Mouse (Mus musculus): ENCODE results near the gene Sept9.
A peak's percentile ranks its signal among the peaks of the same experiment; 100 is the strongest.
"Not testable (repeated sequence)": the region's sequence is repeated elsewhere in the genome, so short reads cannot be mapped to it uniquely, and the experiment has no call there.

Gene Sept9

DNA sequence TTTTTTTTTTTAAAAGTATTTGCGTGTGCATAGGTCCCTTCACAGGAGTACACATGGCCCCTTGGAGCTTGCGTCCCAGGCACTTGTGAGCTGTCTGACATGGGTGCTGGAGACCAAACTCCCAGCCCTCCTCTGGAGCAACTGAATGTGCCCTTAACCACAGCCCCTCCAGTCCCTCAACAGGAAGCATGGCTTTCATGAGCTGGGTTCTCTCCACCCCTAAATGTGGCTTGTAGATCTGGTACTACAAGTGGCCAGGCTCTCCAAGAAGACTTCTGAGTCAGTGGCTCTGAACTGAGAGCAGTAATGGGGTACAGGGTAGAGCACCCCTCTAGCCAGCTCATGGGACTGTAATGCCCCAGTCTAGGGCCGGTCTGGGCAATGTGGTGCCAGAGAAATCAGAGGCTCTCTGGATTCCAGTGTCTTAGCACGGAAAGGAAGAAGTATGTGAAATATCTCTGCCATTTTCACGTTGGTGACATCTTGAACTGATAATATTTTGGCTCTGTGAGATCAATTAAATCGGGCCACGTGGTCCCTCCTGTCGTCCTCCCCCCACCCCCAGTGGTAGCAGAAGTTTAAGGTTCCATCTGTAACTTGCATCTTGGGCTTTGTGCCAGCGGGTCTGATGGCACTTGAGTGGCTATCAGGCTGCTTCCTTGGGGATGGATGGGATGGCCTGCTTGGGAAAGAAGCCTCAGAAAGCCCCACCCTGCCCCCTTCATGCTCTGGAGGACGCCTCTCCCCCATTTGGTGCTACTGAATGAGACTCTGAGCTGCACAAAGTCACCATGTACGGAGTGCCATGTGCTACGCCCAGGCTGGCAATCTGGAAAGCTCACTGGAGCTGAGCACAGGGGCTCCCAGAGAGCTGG lies 130.9 kb downstream of the Sept9 start:
- DNase-seq, result no peak

DNA sequence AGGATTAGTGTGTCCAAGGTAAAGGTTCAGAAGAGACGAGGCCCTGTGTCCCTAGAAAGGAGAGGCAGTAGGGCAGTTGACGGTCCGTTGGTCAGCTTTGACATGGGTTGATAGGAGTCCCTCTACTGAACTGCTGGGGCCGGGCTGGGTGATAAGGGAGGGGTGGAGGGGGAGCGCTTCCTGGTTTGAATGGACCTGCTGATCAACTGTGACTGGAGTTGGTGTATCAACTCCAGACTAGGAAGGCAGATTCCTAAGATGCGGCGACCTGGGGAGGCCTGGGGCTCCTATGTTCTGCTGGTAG lies 131.4 kb downstream of the Sept9 start:
- DNase-seq, result peak in 1 of 2 experiments; percentile 34

DNA sequence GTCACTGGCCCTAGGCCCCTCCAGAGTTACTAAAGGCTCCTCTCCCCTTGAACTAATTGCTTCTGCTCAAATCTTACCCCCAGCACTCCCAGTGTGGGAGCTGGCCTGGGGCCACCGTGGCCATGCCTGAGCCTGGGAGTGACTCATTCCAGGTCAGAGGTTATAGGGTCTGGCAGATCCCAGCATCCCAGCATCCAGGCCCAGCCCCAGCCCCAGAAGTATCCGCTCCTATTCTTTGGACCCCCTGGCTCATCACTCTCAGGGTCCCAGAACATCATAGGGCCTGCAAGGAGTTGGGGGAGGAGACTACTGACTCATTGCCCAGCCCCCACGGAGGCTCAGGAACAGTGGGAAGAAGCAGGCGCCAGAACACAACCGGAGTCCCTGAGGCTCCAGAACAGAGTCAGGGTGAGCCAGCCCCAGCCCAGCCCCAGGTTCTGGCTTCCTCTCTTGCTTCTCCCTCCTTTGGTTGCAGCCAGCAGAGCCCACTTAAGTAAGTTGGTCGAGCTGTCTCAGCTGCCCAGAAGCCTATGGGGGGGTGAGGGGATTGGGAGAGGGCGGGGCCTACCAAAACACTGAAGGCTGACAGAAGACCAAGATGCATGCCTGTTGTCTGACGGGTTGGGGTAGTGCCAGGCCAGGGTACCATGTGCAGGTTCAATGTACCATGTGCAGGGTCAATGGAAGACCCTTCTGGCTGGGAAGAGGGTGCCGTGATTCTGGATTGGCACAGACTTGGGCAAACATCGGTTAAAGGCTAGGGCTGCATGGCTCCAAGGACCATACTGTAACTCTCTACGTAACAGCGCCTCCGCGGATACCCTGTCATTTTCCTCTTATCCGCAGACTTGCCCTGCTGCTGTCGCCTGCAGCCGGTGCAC lies 132.1 kb downstream of the Sept9 start:
- DNase-seq, result peak in 1 of 2 experiments; percentile 45

GRCm38 (mm10) chr11:117332242-117333149 lies 133.0 kb downstream of the Sept9 start:
- DNase-seq, result peak in 1 of 2 experiments; percentile 75

GRCm38 (mm10) chr11:117333150-117333715 lies 133.8 kb downstream of the Sept9 start:
- no peak for DNase-seq

GRCm38 (mm10) chr11:117334101-117334500 lies 134.6 kb downstream of the Sept9 start:
- no peak for DNase-seq

- DNase-seq, result no peak
Measured at GRCm38 (mm10) chr11:117335146-117335545, 135.7 kb downstream of the Sept9 start.

- no peak for DNase-seq
Measured at GRCm38 (mm10) chr11:117336081-117336788, 136.8 kb downstream of the Sept9 start.

DNA sequence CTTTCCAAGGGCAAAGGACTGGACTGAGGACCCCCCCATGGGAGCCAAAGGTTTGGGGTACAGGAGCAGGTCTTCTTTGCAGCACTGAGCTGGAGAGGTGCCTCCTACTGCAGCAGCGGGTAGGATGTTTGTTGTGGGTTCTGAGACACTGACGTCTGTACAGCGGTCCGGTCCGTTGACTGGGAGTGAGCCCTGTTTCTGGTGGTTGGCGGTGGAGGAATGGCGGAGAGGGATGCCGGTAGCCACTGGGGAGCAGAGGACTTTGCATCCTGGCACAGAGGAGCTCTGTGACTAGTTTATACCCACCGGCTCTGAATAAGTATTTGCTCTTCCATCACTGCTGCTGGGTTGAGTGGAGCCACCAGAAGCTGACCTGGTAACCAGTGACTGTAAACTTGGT lies 138.3 kb downstream of the Sept9 start:
- DNase-seq, result no peak

DNA sequence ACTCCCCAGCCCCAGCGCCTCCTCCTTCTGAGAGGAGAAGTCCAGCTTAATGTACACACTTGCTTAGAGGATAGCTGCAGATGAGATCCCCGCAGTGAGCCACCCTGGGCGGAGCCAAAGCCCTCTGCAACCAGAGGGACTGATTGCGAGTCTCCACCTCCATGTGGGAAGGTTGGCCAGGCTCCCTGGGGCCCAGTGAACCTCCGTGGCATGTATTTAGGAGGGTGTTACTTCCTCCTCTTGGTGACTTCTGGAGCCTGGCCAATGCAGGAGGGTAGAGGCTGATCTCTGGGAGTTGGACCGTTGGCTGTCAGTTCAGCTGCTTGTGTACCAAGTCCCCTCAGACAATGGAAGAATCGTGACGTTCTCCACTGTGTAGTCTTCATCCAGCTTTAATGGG lies 139.0 kb downstream of the Sept9 start:
- DNase-seq, result peak; percentile 76 to 77

DNA sequence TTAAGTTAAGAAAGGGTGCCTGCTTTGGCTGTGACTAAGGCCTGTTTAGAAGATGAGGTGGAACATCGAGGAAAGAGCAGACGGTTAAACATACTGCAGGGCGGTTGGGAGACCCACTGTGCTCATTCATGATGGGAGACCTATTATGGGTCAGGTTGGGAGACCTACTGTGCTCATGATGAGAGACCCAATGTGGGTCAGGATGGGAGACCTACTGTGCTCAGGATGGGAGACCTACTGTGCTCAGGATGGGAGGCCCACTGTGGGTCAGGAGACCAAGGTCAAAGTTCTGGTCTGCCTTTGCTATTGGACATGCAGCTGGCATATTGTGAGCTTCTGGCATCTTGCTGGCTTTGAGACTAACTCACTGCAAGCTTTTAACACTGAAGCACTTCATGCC lies 139.6 kb downstream of the Sept9 start:
- no peak for DNase-seq

- no peak for DNase-seq
Measured at GRCm38 (mm10) chr11:117341218-117341617, 141.8 kb downstream of the Sept9 start.

- no peak for DNase-seq
Measured at GRCm38 (mm10) chr11:117342076-117342475, 142.6 kb downstream of the Sept9 start.

GRCm38 (mm10) chr11:117342490-117342889 lies 143.0 kb downstream of the Sept9 start:
- not testable (repeated sequence) for DNase-seq

DNA sequence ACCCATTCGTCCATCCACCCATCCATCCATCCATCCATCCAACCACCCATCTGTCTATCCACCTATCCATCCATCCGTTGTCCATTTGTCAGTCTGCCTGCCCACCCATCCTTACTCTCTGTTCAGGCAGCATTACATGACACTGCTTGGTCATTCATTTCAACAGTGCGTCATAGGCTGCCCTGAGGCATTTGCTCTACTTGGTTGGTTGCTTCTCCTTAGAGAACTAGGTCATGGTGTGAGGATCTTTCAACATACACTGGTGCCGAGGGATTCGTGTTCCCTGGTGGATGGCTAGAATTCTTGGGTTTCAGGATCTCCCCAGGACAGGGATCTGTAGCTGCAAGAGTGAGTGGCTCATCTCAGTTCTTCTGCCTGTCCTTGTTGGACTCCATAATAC lies 144.3 kb downstream of the Sept9 start:
- no peak for DNase-seq

GRCm38 (mm10) chr11:117344339-117345021 lies 145.0 kb downstream of the Sept9 start:
- DNase-seq, result no peak

DNA sequence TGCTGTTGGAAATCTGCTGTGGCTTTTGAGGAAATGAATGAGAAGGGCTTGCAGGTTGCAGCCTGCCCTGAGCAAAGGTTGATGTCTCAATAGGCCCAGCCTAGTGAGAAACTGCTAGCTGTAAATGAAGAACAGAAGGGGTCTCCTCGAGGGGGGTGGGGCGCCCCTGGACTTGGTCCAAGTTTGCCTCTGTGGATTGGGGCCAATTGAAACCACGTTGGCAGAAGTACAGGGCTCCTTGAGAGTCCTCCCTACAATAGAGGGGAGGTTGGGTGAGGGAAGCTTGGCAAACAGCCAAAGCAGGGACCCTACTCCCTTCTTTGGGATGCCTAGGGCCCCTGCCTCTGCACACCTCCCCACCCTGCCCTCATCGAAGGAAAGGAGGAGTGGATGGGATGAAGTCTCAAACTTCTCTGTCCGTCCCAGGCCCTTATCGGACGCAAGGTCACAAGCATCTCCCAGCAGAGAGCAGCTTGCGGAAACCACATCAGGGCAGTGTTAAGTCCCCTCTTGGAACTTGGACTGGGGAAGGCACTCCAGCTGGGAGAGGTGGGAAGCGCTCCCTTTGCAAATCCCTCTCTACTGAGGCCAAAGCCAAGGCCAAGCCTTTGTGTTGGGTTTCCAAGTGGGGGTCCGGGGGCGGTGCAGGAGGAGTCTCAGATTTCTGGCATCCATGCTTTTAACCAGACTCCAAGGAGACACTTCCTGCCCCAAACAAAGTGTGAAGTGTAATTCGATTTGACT lies 145.7 kb downstream of the Sept9 start:
- DNase-seq, result peak in 1 of 2 experiments; percentile 38

DNA sequence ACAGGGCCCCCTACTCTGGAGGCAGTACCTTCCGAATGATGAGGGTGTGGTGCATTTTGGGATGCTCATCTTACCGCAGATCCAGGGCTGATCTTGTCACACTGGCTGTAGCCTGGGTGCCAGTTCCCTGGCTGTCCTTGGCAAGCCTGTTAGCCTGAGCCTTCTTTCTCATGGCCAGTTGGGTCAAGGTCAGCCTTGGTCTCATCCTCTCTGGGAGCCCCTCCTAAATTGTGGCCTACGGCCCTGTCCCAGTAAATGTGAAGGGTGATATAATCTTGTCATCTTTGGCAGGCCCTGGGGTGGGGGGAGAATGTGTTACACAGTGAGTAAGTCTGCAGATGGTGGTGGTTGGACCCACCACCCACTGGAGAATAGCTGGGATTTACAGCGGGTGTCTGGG lies 147.8 kb downstream of the Sept9 start:
- DNase-seq, result no peak

- no peak for DNase-seq
Measured at GRCm38 (mm10) chr11:117348429-117349103, 149.1 kb downstream of the Sept9 start.

Data from kidney, postnatal 36 days (tissue).